Mouse (Mus musculus) forebrain, embryonic 16.5 days (tissue): ENCODE measurements around the gene Ddx19b. TPM values are rescaled to one million over a fixed set of nuclear protein-coding genes. Genes with fewer than 3 reads are reported as not detected.
"Not testable (repeated sequence)": the region's sequence is repeated elsewhere in the genome, so short reads cannot be mapped to it uniquely, and the experiment has no call there.

ENCODE experiments used
- ATAC-seq: fragments of 200-750 bp; cut with Nextera tagmentation; 2 replicates; pipeline ENCODE4 v1.8.0; 2017; ENCODE audit warnings: mild to moderate bottlenecking, moderate library complexity
- H3K27ac ChIP-seq: fragments of 300-500 bp; sonication (generic); 2 replicates; pipeline ENCODE4 v1.5.1; 2014; ENCODE audit warnings: low read length, control low read depth
- H3K27me3 ChIP-seq: fragments of 300-500 bp; sonication (generic); replicated peaks from 2 replicates; pipeline ENCODE4 v1.6.1; 2014; ENCODE audit warnings: low read length; ENCODE audit not compliant: control insufficient read depth, insufficient read depth
- H3K36me3 ChIP-seq: fragments of 300-500 bp; sonication (generic); 2 replicates; pipeline ENCODE4 v1.6.1; 2014; ENCODE audit not compliant: control insufficient read depth, insufficient read depth
- H3K4me1 ChIP-seq: fragments of 300-500 bp; sonication (generic); replicated peaks from 2 replicates; pipeline ENCODE4 v1.6.1; 2014; ENCODE audit warnings: low read length; ENCODE audit not compliant: control insufficient read depth, insufficient read depth
- H3K4me2 ChIP-seq: fragments of 300-500 bp; sonication (generic); 2 replicates; pipeline ENCODE4 v1.6.1; 2014; ENCODE audit warnings: mild to moderate bottlenecking, low read length, control low read depth
- H3K4me3 ChIP-seq: fragments of 300-500 bp; sonication (generic); replicated peaks from 2 replicates; pipeline ENCODE4 v1.5.1; 2014; ENCODE audit warnings: mild to moderate bottlenecking, low read length, control low read depth
- H3K9ac ChIP-seq: fragments of 300-500 bp; sonication (generic); replicated peaks from 2 replicates; pipeline ENCODE4 v1.6.1; 2014; ENCODE audit warnings: low read depth, low read length, control low read depth
- H3K9me3 ChIP-seq: fragments of 300-500 bp; sonication (generic); 2 replicates; pipeline ENCODE4 v1.6.1; 2016; ENCODE audit warnings: low read length; ENCODE audit not compliant: control insufficient read depth
- WGBS: fragments of 180-500 bp; shearing (Covaris S2); extraction: QIAGEN DNeasy Blood & Tissue Kit; methylation state at CpG from one replicate; pipeline ENCODE4 v1.1.7; 2014; 5-methylcytosine and 5-hydroxymethylcytosine counted together
- polyA plus RNA-seq: library from polyadenylated mRNA; unstranded; fragments of >200 nt; fragmentation: Nextera tagmentation; extraction: Ambion mirVana; gene quantifications from 2 replicates; pipeline ENCODE4 v1.2.1, GENCODE M21; 2015

Gene Ddx19b
- polyA plus RNA-seq, 1 experiment from 2014 or later, result 10.2 TPM

GRCm38 (mm10) chr8:110976532-110976931 lies 55.0 kb downstream of the Ddx19b start:
- peaks cover 25% of the 10 kb centered on the region for H3K36me3 ChIP-seq
- not testable (repeated sequence) for H3K9ac ChIP-seq, H3K4me1 ChIP-seq, H3K27me3 ChIP-seq, ATAC-seq, H3K27ac ChIP-seq, H3K4me2 ChIP-seq, H3K9me3 ChIP-seq, H3K4me3 ChIP-seq
- WGBS, result 98% methylated on average over 8 of the region's 8 CpGs

- Histone ChIP-seq H3K9ac (peak overlapping the region; percentile 68), H3K27ac (peak overlapping the region; percentile 14), H3K4me3 (peak overlapping the region; percentile 60), H3K4me2 (peak overlapping the region; percentile 97), H3K27me3 (no peaks in the 10 kb centered on the region), H3K9me3 (no peaks in the 10 kb centered on the region), H3K4me1 (peaks cover 17% of the 10 kb centered on the region), H3K36me3 (peaks cover 10% of the 10 kb centered on the region)
- WGBS, result 5% methylated on average over 45 of the region's 45 CpGs
- ATAC-seq, result peak; percentile 99
Measured at GRCm38 (mm10) chr8:110969910-110970770, 61.4 kb downstream of the Ddx19b start.

DNA sequence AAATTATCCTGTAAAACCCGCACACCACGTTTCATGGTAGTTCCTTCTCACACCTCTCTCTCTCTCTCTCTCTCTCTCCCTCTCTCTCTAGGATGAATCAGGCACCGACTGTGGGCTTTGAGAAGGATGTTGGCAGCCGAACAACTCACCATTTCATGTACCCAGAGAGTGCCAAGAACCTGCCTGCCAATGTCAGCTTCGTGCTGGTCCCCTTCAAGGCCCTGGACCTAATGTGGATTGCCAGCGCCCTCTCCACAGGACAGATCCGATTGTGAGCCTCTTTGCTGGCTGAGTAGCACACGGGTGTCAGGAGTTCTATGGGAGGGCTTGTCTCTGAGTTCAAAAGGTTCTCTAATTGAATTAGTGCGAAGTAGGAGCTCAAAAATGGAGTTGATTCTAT lies 64.2 kb downstream of the Ddx19b start:
- no peak for ATAC-seq
- Histone ChIP-seq H3K9ac (no peak overlapping the region), H3K36me3 (peaks cover 5% of the 10 kb centered on the region), H3K9me3 (no peaks in the 10 kb centered on the region), H3K27me3 (no peaks in the 10 kb centered on the region), H3K4me2 (no peak overlapping the region), H3K4me1 (peaks cover 19% of the 10 kb centered on the region), H3K27ac (no peak overlapping the region), H3K4me3 (no peak overlapping the region)
- WGBS, result 72% methylated on average over 9 of the region's 9 CpGs

DNA sequence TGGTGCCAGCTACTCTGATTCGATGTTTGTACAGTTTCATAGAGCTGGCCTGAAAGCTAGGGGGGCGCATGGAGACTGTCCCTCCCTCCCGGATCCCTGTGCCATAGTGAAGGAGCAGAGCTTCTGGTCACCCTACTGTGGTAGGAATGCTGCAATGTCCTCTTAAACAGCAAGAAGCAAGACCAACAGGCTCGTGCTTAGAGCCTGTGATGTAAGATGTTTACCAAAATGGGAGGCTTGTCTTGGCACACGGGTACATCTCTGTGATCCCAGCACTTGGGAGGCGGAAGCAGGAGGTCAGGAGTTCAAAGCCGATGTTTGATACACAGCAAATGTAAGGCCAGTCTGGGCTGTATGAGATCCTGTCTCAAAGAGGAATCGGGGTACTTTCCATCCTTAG lies 65.0 kb downstream of the Ddx19b start:
- no peak for ATAC-seq
- Histone ChIP-seq H3K4me2 (no peak overlapping the region), H3K27me3 (no peaks in the 10 kb centered on the region), H3K4me3 (no peak overlapping the region), H3K4me1 (peaks cover 19% of the 10 kb centered on the region), H3K27ac (no peak overlapping the region), H3K9ac (no peak overlapping the region), H3K9me3 (no peaks in the 10 kb centered on the region), H3K36me3 (peaks cover 5% of the 10 kb centered on the region)
- 92% methylated on average over 8 of the region's 8 CpGs for WGBS

DNA sequence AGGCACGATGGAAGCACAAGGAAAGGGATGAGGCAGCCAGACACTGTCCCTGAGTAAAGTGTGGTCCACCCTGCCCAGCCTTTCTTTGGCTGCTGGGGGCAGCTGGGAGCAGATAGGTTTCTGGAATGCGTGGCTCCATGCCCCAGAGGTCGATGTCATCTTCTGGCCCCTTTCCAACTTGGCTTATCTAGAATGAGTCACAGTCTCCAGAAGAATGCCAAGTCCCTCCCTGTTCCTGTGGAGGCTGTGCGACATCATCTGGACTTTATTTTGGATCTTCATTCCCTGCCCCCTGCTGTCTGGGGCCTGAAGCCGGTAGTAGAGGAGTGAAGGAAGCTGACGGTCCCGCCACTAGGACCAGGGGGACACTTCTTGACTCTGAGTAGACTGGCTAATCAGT lies 66.0 kb downstream of the Ddx19b start:
- WGBS, result 62% methylated on average over 7 of the region's 7 CpGs
- peaks cover 5% of the 10 kb centered on the region for H3K36me3 ChIP-seq
- H3K27ac ChIP-seq, result no peak overlapping the region
- no peak for ATAC-seq
- H3K4me2 ChIP-seq, result no peak overlapping the region
- H3K27me3 ChIP-seq, result no peaks in the 10 kb centered on the region
- no peak overlapping the region for H3K4me3 ChIP-seq
- peaks cover 15% of the 10 kb centered on the region for H3K4me1 ChIP-seq
- no peaks in the 10 kb centered on the region for H3K9me3 ChIP-seq
- no peak overlapping the region for H3K9ac ChIP-seq

DNA sequence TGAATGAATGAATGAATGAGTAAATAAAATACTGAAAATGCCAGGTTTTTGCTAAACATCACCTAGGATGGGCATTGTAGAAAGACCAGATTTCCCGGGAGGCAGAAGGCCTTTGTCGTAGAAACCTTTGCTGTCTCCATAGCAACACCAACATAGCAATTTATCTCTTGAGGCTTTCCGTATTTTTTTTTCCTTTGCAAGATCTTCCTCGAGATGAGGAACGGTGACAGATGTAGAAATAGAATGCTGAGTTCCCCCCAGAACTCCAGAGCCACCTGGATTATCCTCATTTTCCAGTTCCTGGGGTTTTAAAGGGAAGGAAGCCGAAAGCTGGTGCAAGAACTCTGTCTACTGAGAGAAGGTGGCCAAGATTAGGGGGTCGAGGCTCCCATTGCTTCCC lies 66.9 kb downstream of the Ddx19b start:
- ATAC-seq, result no peak
- Histone ChIP-seq H3K27me3 (no peaks in the 10 kb centered on the region), H3K27ac (no peak overlapping the region), H3K9ac (no peak overlapping the region), H3K9me3 (no peaks in the 10 kb centered on the region), H3K36me3 (peaks cover 5% of the 10 kb centered on the region), H3K4me2 (no peak overlapping the region), H3K4me3 (no peak overlapping the region), H3K4me1 (peaks cover 9% of the 10 kb centered on the region; the same call in 1 of the 2 replicates)
- 73% methylated on average over 7 of the region's 7 CpGs for WGBS

DNA sequence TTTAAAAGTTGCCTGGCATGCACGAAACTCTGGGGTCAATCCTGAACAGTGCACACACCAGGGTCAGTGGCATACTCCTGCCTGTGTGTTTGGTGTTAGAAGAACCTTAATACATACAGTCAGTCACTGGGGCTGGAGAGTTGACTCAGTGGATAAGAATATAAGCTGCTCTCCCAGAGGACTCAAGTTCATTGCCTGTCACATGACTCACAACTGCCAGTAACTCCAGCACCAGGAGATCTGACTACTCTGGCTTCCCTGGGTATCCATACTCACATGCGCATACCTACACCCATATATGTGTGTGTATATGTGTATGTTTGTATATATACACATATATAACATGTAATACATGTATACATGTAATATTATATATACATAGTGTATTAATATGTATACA lies 68.5 kb downstream of the Ddx19b start:
- Histone ChIP-seq H3K36me3 (peaks cover 5% of the 10 kb centered on the region), H3K4me2 (no peak overlapping the region), H3K27me3 (no peaks in the 10 kb centered on the region), H3K9me3 (no peaks in the 10 kb centered on the region), H3K27ac (no peak overlapping the region), H3K4me1 (peaks cover 9% of the 10 kb centered on the region; the same call in 1 of the 2 replicates), H3K4me3 (no peak overlapping the region), H3K9ac (no peak overlapping the region)
- ATAC-seq, result no peak
- WGBS, result 88% methylated on average over 2 of the region's 2 CpGs

DNA sequence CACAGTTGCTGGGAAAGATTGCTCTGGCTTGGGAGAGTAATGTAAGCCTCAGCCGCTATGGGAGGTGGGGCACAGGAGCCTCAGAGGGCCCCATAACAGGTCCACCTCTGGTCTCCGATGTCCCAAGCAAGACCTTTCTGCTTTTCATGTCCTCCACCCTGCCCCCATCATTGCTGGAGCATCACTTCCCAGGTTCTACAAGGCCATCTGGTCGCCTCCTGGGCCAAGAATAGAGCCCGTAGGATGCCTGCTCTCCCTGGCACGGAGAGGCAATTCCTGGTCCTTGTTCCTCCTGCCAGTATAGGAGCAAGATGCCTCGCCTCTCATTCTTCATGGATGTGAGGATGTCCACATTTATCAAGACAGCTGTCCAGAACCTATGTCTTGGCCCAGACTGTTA lies 71.6 kb downstream of the Ddx19b start:
- H3K36me3 ChIP-seq, result peaks cover 6% of the 10 kb centered on the region; the same call in 1 of the 2 replicates
- ATAC-seq, result no peak
- no peaks in the 10 kb centered on the region for H3K27me3 ChIP-seq
- WGBS, result 87% methylated on average over 6 of the region's 6 CpGs
- H3K27ac ChIP-seq, result no peak overlapping the region
- no peaks in the 10 kb centered on the region for H3K9me3 ChIP-seq
- H3K4me1 ChIP-seq, result no peaks in the 10 kb centered on the region
- no peak overlapping the region for H3K4me3 ChIP-seq
- no peak overlapping the region for H3K9ac ChIP-seq
- H3K4me2 ChIP-seq, result no peak overlapping the region

DNA sequence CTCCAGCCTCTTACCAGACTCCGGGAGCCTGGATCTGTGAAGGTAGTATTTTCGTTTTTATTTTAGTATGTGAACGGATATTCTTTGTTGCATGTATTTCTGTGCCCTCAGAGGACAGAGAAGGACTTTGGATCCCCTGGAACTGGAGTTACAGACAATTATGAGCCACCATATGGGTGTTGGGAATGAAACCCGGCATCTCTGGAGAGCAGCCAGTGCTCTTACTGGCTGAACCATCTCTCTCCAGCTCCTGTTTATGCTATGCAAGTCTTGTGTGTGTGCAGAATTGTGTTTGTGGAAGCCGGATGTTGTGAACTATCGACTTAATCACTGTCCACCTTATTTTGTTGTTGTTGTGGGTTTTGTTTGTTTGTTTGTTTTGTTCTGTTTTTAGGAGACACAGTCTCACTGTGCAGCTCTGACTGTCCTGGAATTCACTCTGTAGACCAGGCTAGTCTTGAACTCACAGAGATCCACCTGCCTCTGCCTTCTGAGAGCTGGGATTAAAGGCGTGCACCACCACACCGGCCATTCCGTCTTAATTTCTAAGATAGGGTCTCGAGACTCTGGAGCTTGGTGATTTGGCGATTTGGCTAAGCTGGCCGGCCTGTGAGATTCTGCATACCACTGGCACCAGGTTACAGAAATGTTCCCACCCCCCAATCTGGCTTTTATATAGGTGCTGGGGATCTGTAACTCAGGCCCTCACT lies 72.3 kb downstream of the Ddx19b start:
- Histone ChIP-seq H3K36me3 (peaks cover 6% of the 10 kb centered on the region; the same call in 1 of the 2 replicates), H3K4me2 (no peak overlapping the region), H3K27ac (no peak overlapping the region), H3K27me3 (no peaks in the 10 kb centered on the region), H3K9me3 (no peaks in the 10 kb centered on the region), H3K4me3 (no peak overlapping the region), H3K9ac (no peak overlapping the region), H3K4me1 (no peaks in the 10 kb centered on the region)
- WGBS, result 86% methylated on average over 12 of the region's 12 CpGs
- ATAC-seq, result no peak
